Mouse (Mus musculus): ENCODE data around the gene Gm17018.

The Gm17018 gene

GRCm38 (mm10) chr19:45623710-45624109 lies 63.3 kb downstream of the Gm17018 start:
- DNase-seq (ENCODE audit: low read depth) = no peak

- DNase-seq (ENCODE audit: low read depth) = no peak
Observed at GRCm38 (mm10) chr19:45627036-45627435, 66.6 kb downstream of the Gm17018 start.

- no peak for DNase-seq (ENCODE audit: low read depth)
Observed at GRCm38 (mm10) chr19:45628649-45629048, 68.2 kb downstream of the Gm17018 start.

- DNase-seq (ENCODE audit: low read depth) = no peak
Observed at GRCm38 (mm10) chr19:45629219-45629618, 68.8 kb downstream of the Gm17018 start.
